Mouse (Mus musculus): ENCODE results near the gene Cd300e. TPM values are rescaled to one million over a fixed set of nuclear protein-coding genes. Genes with fewer than 3 reads are reported as not detected.

Gene Cd300e
- polyA plus RNA-seq, 1 experiment from 2014 or later = 0.06 TPM

DNA sequence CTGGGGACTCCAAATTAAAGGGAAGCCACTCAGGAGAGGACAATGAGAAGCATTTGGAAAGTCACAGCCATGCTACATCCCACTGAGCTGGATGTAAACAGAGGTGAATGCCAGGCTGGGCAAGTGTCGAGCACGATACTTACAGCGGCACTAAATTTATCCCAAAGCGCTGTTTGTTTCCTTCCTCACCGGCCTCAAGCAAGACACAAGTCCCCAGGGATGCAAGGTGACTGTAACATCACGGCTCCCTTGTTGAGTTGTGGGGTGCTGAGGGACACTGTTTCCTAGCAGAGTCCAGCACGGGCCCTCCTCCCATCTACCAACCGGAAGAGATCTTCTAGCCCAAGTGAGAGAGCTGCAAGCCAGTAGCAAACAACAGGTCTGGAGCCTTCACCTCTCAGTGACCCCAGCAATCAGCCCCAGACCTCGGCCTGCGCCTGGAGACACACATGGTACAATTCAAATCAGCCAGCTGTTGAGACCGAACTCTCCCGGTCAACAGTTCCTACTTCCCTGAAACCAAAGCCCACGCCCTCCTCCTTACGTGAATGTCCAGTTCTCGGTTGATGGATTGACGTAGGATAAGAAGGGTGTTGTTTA lies 37.4 kb upstream of the Cd300e start:
- WGBS = 29% methylated on average over 16 of the region's 16 CpGs

DNA sequence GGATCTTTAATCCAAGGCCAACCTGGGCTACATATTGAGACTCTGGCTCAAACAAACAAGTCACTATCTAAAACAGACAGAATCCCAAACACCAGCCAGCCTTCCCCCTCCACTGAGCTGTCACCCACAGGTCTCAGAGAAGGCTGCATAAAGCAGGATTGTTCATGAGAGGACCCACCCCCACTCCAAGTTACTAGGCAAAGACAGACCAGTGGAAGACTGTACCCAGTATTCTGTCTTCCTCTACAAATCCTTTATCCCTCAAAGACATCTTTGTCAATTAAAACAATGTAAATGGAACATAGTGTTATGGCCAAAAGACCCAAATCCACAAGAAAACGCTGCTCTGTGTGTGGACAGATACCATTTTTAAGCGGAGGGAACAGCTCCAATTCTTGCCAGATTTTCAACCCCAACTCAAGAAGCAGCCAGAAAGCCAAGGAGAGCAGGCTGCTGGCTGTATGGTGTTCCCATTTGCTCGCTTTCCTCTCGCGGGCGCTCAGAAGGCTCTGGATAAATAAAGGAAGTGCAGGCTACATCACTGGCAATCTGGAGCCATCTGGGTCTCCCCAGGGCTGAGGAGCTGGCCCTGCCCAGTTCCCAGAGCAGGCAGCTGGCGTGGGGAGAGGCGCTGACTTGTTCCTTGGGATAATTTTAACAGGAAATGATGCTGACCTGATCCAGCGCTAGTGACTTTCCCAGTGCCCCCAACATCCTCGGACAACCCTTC lies 36.4 kb upstream of the Cd300e start:
- H3K4me3 ChIP-seq = no peak overlapping the region
- no peaks in the 10 kb centered on the region for H3K4me1 ChIP-seq
- no peak for ATAC-seq (ENCODE audit: borderline replicate concordance, extremely low read depth, low FRiP score, low TSS enrichment)
- H3K9ac ChIP-seq = no peak overlapping the region
- WGBS = 30% methylated on average over 10 of the region's 10 CpGs
- H3K4me2 ChIP-seq = no peak overlapping the region
- no peaks in the 10 kb centered on the region for H3K36me3 ChIP-seq
- no peak overlapping the region for H3K27ac ChIP-seq
- no peaks in the 10 kb centered on the region for H3K27me3 ChIP-seq
- H3K9me3 ChIP-seq = no peaks in the 10 kb centered on the region

More for the DNA sequence above, 37.4 kb upstream of the Cd300e start:
- Histone ChIP-seq H3K36me3 (no peaks in the 10 kb centered on the region), H3K27ac (no peak overlapping the region), H3K4me3 (no peak overlapping the region), H3K4me2 (no peak overlapping the region), H3K9ac (no peak overlapping the region), H3K9me3 (no peaks in the 10 kb centered on the region), H3K27me3 (no peaks in the 10 kb centered on the region), H3K4me1 (no peaks in the 10 kb centered on the region)
- no peak for ATAC-seq (ENCODE audit: borderline replicate concordance, extremely low read depth, low FRiP score, low TSS enrichment)

DNA sequence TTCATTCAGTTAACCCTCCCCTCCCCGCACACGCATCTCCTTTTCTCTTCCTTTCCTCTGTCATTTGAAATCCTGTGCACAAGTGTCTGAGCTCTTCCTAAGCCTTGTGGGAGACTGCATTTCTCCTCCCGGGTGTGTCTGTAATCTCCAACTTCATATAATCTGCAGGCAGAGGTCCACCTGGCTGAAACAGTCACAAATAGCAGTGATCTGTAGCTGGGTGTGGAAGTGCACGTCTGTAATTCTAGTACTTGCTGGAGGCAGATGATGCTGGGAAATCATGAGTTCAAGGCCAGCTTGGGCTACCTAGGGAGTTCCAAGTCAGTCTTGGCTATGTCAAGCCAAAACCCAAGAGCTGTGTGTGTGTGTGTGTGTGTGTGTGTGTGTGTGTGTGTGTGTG lies 30.2 kb upstream of the Cd300e start:
- Histone ChIP-seq H3K4me1 (peaks cover 6% of the 10 kb centered on the region; the same call in 1 of the 2 replicates), H3K27ac (no peak overlapping the region), H3K4me3 (no peak overlapping the region), H3K9me3 (no peaks in the 10 kb centered on the region), H3K36me3 (no peaks in the 10 kb centered on the region), H3K9ac (no peak overlapping the region), H3K27me3 (peaks cover 29% of the 10 kb centered on the region), H3K4me2 (no peak overlapping the region)
- WGBS = 25% methylated on average over 4 of the region's 4 CpGs
- ATAC-seq (ENCODE audit: borderline replicate concordance, extremely low read depth, low FRiP score, low TSS enrichment) = no peak

DNA sequence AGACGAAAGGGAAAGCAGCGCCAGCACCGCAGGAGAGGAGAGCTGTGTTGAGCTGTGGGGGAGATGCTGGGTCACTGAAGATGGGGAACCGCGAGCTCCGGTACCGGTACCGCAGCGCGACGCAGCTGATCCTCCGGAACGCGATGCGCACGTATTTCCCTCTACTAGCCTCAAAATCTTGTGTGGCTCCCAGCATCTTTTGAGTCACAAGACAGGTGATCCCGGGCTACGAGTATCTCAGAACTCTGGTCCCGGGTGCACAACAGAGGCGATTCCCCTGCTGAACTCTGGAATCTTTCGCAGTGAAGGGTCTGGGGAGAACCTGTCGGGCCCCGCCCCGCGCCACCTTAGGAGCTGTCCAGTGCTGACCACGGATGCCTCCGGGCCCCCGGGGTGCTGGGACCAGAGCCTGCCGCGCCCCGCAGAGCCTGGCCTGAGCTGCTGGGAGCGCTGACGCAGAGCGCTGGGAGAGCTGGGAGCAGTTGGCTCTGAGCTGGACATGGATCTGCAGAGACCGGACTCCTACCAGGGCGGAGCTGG lies 29.5 kb upstream of the Cd300e start, which contains the start of gene Rab37:
Rab37 (plus strand) TSS at position 70 of the 540 bp plus-strand sequence.
- no peaks in the 10 kb centered on the region for H3K9me3 ChIP-seq
- no peak within 1 kb of the TSS for H3K27ac ChIP-seq
- no peak within 1 kb of the TSS for H3K4me3 ChIP-seq
- H3K36me3 ChIP-seq = no peaks in the 10 kb centered on the region
- peaks cover 6% of the 10 kb centered on the region; the same call in 1 of the 2 replicates for H3K4me1 ChIP-seq
- no peak for ATAC-seq (ENCODE audit: borderline replicate concordance, extremely low read depth, low FRiP score, low TSS enrichment)
- peaks cover 29% of the 10 kb centered on the region for H3K27me3 ChIP-seq
- WGBS = 2% methylated on average over 36 of the region's 36 CpGs
- no peak within 1 kb of the TSS for H3K9ac ChIP-seq
- H3K4me2 ChIP-seq = no peak within 1 kb of the TSS

DNA sequence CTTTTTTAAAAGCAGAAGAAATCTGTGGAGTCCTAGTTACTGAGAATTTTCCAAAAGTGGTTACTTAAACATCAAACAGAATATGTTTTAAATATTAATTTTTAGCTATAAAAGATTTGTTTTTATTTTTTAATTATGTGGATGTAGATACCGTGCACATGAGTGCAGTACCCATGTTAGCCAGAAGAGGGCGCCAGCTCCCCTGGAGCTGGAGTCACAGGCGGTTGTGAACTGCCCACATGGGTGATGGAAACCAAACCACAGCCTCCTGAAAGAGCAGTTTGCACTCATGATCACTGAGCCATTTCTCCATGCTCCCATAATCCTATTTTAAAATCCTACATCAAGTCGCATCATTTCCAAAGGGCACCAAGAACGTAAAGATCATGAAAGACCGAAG lies 27.9 kb upstream of the Cd300e start:
- H3K4me1 ChIP-seq = peaks cover 6% of the 10 kb centered on the region; the same call in 1 of the 2 replicates
- no peaks in the 10 kb centered on the region for H3K9me3 ChIP-seq
- WGBS = 68% methylated on average over 6 of the region's 6 CpGs
- H3K4me2 ChIP-seq = no peak overlapping the region
- no peak overlapping the region for H3K27ac ChIP-seq
- H3K36me3 ChIP-seq = no peaks in the 10 kb centered on the region
- H3K9ac ChIP-seq = no peak overlapping the region
- H3K4me3 ChIP-seq = no peak overlapping the region
- H3K27me3 ChIP-seq = peaks cover 32% of the 10 kb centered on the region
- ATAC-seq (ENCODE audit: borderline replicate concordance, extremely low read depth, low FRiP score, low TSS enrichment) = no peak

DNA sequence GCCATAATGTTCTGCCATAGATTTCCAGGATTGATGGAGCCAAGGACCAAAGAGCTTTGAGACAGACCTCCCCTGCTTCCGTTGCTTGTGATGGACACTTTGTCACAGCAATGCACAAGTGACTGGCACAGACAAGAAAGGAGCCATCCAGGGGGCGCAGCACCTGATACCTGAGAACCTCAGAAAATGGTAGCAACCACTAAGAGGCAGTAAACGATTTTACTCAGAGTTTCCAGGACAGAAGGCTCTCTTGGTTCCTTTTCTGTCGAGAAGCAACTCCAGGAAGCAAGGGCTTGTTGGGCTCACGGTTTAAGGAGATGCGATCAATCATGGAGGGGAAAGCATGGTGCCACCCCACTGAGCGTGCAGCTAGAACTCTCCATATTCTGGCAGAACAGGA lies 24.2 kb upstream of the Cd300e start:
- H3K27me3 ChIP-seq = peaks cover 29% of the 10 kb centered on the region
- WGBS = 47% methylated on average over 7 of the region's 7 CpGs
- no peak for ATAC-seq (ENCODE audit: borderline replicate concordance, extremely low read depth, low FRiP score, low TSS enrichment)

DNA sequence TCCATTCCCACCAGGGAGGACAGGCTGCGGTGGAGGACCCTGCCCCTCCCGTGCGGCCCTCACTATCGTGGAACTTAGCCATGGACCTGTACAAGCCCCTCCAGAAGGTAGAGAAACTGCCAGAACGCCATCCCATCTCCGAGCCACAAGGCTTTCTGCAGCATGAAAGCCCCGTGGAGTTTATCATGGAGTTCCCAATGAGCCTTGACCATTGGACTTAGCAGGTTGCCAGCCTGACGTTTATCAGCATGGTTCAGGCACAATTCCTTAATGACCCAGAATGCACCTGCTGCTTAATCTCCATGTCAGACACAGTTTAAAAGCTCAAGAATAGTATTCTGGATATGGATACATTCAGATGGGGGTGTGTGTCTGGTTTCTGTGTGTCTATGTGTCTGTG lies 23.1 kb upstream of the Cd300e start:
- H3K27me3 ChIP-seq = peaks cover 18% of the 10 kb centered on the region
- no peak for ATAC-seq (ENCODE audit: borderline replicate concordance, extremely low read depth, low FRiP score, low TSS enrichment)
- H3K4me2 ChIP-seq = no peak overlapping the region
- H3K9me3 ChIP-seq = no peaks in the 10 kb centered on the region
- WGBS = 65% methylated on average over 8 of the region's 8 CpGs
- H3K9ac ChIP-seq = no peak overlapping the region
- no peak overlapping the region for H3K27ac ChIP-seq
- no peak overlapping the region for H3K4me3 ChIP-seq
- H3K4me1 ChIP-seq = no peaks in the 10 kb centered on the region
- H3K36me3 ChIP-seq = no peaks in the 10 kb centered on the region

More for the DNA sequence above, 24.2 kb upstream of the Cd300e start:
- no peaks in the 10 kb centered on the region for H3K9me3 ChIP-seq
- H3K4me2 ChIP-seq = no peak overlapping the region
- no peaks in the 10 kb centered on the region; the same call in 1 of the 2 replicates for H3K4me1 ChIP-seq
- H3K27ac ChIP-seq = no peak overlapping the region
- H3K36me3 ChIP-seq = no peaks in the 10 kb centered on the region
- H3K9ac ChIP-seq = no peak overlapping the region
- H3K4me3 ChIP-seq = no peak overlapping the region

DNA sequence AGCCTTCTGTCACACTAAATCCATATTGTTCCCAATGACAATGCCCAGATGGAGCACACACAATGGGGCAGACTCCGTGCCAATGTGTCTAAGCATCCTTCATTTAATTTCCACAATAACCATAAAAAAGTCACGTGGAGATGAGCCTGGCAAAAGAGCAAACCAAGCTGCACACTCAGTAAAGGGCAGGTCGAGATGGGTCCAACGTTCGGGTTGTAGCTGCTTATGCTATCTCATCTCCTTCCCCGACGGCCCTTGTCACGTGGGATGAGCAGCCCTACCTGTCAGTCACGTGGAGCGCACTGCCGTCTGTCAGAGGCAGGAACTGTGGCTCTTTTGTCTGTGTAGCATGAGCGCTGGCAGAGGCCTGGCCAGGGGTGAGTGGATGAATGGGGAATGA lies 22.6 kb upstream of the Cd300e start:
- 47% methylated on average over 12 of the region's 12 CpGs for WGBS

DNA sequence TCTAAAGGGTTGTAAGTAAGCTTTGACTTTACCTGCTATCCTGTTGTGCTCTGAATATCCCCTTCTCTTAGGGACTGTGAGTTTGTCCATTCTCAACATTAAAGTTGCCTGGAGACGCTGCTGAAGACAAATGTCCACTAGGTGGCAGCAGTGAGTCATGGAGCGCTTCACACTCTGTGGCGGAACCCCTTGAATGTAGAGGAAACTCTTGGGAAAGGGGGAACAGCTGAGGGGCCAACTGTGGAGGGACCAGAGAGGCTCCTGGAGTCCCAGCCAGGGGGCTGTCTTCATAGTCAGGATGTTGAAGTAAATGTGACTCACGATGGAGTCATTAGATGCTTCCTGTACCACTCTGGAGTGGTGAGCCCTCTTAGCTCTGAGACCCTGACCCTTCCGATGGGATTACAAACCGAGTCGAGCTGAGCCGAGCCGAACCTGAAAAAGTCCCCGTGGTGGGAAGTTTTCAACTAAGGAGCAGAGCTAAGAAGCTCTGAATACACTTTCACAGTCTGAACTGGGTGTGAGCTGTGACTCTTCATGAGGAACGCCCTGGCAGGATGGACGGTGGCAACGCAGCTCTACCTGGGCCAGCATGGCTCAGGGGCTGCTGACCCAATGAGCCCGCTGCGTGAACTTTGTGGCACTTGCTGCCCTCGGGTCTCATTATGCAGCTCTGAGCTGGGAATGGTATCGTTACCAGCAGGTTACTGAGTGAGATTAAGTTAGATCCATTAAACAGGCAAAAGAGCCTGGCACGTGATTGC lies 21.6 kb upstream of the Cd300e start:
- Histone ChIP-seq H3K9ac (no peak overlapping the region), H3K4me2 (no peak overlapping the region), H3K9me3 (no peaks in the 10 kb centered on the region), H3K27me3 (peaks cover 16% of the 10 kb centered on the region), H3K27ac (no peak overlapping the region), H3K4me3 (no peak overlapping the region), H3K36me3 (no peaks in the 10 kb centered on the region), H3K4me1 (no peaks in the 10 kb centered on the region)
- ATAC-seq (ENCODE audit: borderline replicate concordance, extremely low read depth, low FRiP score, low TSS enrichment) = no peak
- WGBS = 41% methylated on average over 18 of the region's 18 CpGs

More for the DNA sequence above, 22.6 kb upstream of the Cd300e start:
- H3K36me3 ChIP-seq = no peaks in the 10 kb centered on the region
- no peak overlapping the region for H3K4me2 ChIP-seq
- no peaks in the 10 kb centered on the region for H3K4me1 ChIP-seq
- H3K9ac ChIP-seq = no peak overlapping the region
- H3K27ac ChIP-seq = no peak overlapping the region
- no peaks in the 10 kb centered on the region for H3K9me3 ChIP-seq
- H3K27me3 ChIP-seq = peaks cover 16% of the 10 kb centered on the region
- no peak overlapping the region for H3K4me3 ChIP-seq
- no peak for ATAC-seq (ENCODE audit: borderline replicate concordance, extremely low read depth, low FRiP score, low TSS enrichment)

DNA sequence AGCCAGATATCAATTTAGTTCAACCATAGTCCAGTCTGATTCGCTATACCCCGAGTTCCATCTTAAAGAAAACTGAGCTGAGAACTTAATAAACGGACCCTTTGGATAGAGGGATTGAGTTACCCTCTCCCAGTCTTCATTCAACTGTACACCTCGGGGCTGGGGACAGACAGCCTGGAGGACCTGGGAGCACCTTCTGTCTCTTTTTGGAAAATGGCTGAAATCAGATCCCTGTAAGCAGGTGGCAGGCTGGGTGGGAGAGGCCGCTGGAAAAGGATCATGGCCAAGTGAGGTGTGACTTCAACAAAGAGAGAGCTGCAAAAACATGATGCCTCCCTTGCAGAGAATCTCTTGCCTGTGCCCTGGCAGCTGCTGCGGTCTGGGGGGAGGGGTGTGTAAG lies 20.2 kb upstream of the Cd300e start:
- Histone ChIP-seq H3K9me3 (no peaks in the 10 kb centered on the region), H3K4me1 (no peaks in the 10 kb centered on the region)
- ATAC-seq (ENCODE audit: borderline replicate concordance, extremely low read depth, low FRiP score, low TSS enrichment) = no peak

DNA sequence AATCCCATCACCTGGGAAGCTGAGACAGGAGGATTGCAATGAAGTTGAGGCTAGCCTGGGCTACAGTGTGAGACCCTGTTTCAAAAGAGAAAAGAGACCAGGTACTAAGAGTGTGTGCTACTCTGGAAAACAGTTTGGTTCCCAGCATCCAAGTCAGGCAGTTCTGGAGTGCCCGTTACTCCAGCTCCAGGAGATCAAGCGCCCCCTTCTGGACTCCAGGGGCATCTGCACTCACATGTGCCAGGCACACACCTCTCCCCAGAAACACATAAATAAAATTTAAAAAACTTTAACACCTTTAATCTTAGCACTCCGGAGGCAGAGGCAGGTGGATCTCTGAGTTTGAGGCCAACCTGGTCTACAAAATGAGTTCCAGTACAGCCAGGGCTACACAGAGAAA lies 19.4 kb upstream of the Cd300e start:
- Histone ChIP-seq H3K4me1 (no peaks in the 10 kb centered on the region), H3K4me3 (no peak overlapping the region), H3K36me3 (no peaks in the 10 kb centered on the region), H3K4me2 (no peak overlapping the region), H3K9ac (no peak overlapping the region), H3K9me3 (no peaks in the 10 kb centered on the region), H3K27me3 (peaks cover 16% of the 10 kb centered on the region), H3K27ac (no peak overlapping the region)
- no peak for ATAC-seq (ENCODE audit: borderline replicate concordance, extremely low read depth, low FRiP score, low TSS enrichment)
- 52% methylated on average over 3 of the region's 3 CpGs for WGBS

More for the DNA sequence above, 20.2 kb upstream of the Cd300e start:
- Histone ChIP-seq H3K4me3 (no peak overlapping the region), H3K4me2 (no peak overlapping the region), H3K9ac (no peak overlapping the region), H3K27ac (no peak overlapping the region), H3K36me3 (no peaks in the 10 kb centered on the region), H3K27me3 (peaks cover 16% of the 10 kb centered on the region)
- WGBS = 64% methylated on average over 6 of the region's 6 CpGs

DNA sequence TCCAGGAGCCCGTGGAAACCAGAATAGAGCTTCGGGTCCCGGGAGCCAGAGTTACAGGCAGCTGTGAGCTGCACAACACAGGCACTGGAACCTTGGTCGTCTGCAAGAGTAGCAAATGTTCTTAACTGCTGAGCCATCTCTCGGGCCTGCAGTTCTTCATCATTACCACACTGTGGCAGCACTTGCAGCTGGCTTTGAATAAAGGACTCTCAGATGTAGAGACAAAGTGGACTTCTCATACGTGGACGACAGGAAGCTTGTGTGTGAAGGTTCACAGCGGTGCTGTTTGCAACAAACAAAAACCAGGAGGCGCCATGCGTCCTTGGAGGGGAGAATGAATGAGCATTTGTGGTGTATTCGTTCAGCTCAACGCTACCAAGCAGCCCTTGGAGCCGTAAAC lies 18.9 kb upstream of the Cd300e start:
- no peaks in the 10 kb centered on the region for H3K4me1 ChIP-seq
- H3K27me3 ChIP-seq = peaks cover 16% of the 10 kb centered on the region
- H3K4me2 ChIP-seq = no peak overlapping the region
- no peak overlapping the region for H3K27ac ChIP-seq
- no peaks in the 10 kb centered on the region for H3K36me3 ChIP-seq
- WGBS = 31% methylated on average over 13 of the region's 13 CpGs
- H3K9ac ChIP-seq = no peak overlapping the region
- no peaks in the 10 kb centered on the region for H3K9me3 ChIP-seq
- no peak for ATAC-seq (ENCODE audit: borderline replicate concordance, extremely low read depth, low FRiP score, low TSS enrichment)
- no peak overlapping the region for H3K4me3 ChIP-seq

All from lung, embryonic 15.5 days (tissue).